Mouse (Mus musculus) naive thymus-derived CD4-positive, alpha-beta T cell, adult 2 months (primary cell): ENCODE measurements around the gene Thap7.

ENCODE experiments used
- DNase-seq: peaks from one replicate; pipeline ENCODE4 v3.0.0-alpha.2; 2011; ENCODE audit warnings: low read depth

The Thap7 gene

GRCm38 (mm10) chr16:17530640-17531288 is at the start of gene Thap7:
Thap7 (minus strand) TSS chr16:17531136.
- DNase-seq = peak; percentile 98

- DNase-seq = no peak
These were observed 45.9 kb upstream of the Thap7 start for GRCm38 (mm10) chr16:17576825-17577215.

GRCm38 (mm10) chr16:17575870-17576824 is 45.2 kb upstream of the Thap7 start:
- peak; percentile 23 for DNase-seq

GRCm38 (mm10) chr16:17566186-17566585 is 35.2 kb upstream of the Thap7 start:
- no peak for DNase-seq

GRCm38 (mm10) chr16:17564771-17565170 is 33.8 kb upstream of the Thap7 start:
- no peak for DNase-seq

GRCm38 (mm10) chr16:17564221-17564620 is 33.3 kb upstream of the Thap7 start:
- no peak for DNase-seq

GRCm38 (mm10) chr16:17563580-17563979 is 32.6 kb upstream of the Thap7 start:
- DNase-seq = no peak

GRCm38 (mm10) chr16:17561751-17562208 is 30.8 kb upstream of the Thap7 start, which contains the start of gene P2rx6:
P2rx6 (plus strand) TSS chr16:17561885.
- no peak for DNase-seq

- no peak for DNase-seq
These were observed 30.3 kb upstream of the Thap7 start, which contains the start of gene Lrrc74b for GRCm38 (mm10) chr16:17561128-17561750. Lrrc74b (minus strand) TSS chr16:17561247.

- no peak for DNase-seq
These were observed 28.6 kb upstream of the Thap7 start for GRCm38 (mm10) chr16:17559396-17560027.

- DNase-seq = no peak
These were observed 27.9 kb upstream of the Thap7 start for GRCm38 (mm10) chr16:17558811-17559210.

GRCm38 (mm10) chr16:17557947-17558480 is 27.1 kb upstream of the Thap7 start:
- peak; percentile 78 for DNase-seq

GRCm38 (mm10) chr16:17556907-17557306 is 26.0 kb upstream of the Thap7 start:
- no peak for DNase-seq

GRCm38 (mm10) chr16:17556180-17556579 is 25.2 kb upstream of the Thap7 start:
- DNase-seq = no peak

GRCm38 (mm10) chr16:17554702-17555101 is 23.8 kb upstream of the Thap7 start:
- DNase-seq = peak; percentile 20

GRCm38 (mm10) chr16:17553910-17554685 is 23.2 kb upstream of the Thap7 start:
- peak; percentile 90 for DNase-seq

- DNase-seq = no peak
These were observed 21.9 kb upstream of the Thap7 start for GRCm38 (mm10) chr16:17552837-17553236.

GRCm38 (mm10) chr16:17542632-17543031 is 11.7 kb upstream of the Thap7 start:
- no peak for DNase-seq

GRCm38 (mm10) chr16:17536584-17536983 is 5.6 kb upstream of the Thap7 start:
- DNase-seq = no peak

GRCm38 (mm10) chr16:17532676-17533329 is 1.9 kb upstream of the Thap7 start:
- DNase-seq = no peak
